Mouse (Mus musculus) heart, embryonic 11.5 days (tissue): ENCODE data around the gene Hmg20b. TPM values are rescaled to one million over a fixed set of nuclear protein-coding genes. Genes with fewer than 3 reads are reported as not detected.

Source experiments
- ATAC-seq: fragments of 200-750 bp; cut with Nextera tagmentation; replicated peaks from 2 replicates; pipeline ENCODE4 v1.8.0; 2017; ENCODE audit warnings: moderate library complexity; ENCODE audit not compliant: insufficient number of reproducible peaks, low FRiP score, low TSS enrichment
- H3K27ac ChIP-seq: fragments of 300-500 bp; sonication (generic); 2 replicates; pipeline ENCODE4 v1.5.1; 2014; ENCODE audit warnings: mild to moderate bottlenecking, low read depth, low read length
- H3K27me3 ChIP-seq: fragments of 300-500 bp; sonication (generic); 2 replicates; pipeline ENCODE4 v1.6.1; 2014; ENCODE audit warnings: mild to moderate bottlenecking, low read length, mixed read lengths; ENCODE audit not compliant: control insufficient read depth, insufficient read depth
- H3K36me3 ChIP-seq: fragments of 300-500 bp; sonication (generic); 2 replicates; pipeline ENCODE4 v1.6.1; 2014; ENCODE audit warnings: mild to moderate bottlenecking, low read length, moderate library complexity, mixed read lengths; ENCODE audit not compliant: control insufficient read depth, insufficient read depth
- H3K4me1 ChIP-seq: fragments of 300-500 bp; sonication (generic); 2 replicates; pipeline ENCODE4 v1.6.1; 2014; ENCODE audit warnings: low read length; ENCODE audit not compliant: control insufficient read depth, insufficient read depth
- H3K4me2 ChIP-seq: fragments of 300-500 bp; sonication (generic); 2 replicates; pipeline ENCODE4 v1.6.1; 2014; ENCODE audit warnings: mild to moderate bottlenecking, moderate library complexity
- H3K4me3 ChIP-seq: fragments of 300-500 bp; sonication (generic); 2 replicates; pipeline ENCODE4 v1.5.1; 2014; ENCODE audit warnings: low read depth, low read length
- H3K9ac ChIP-seq: fragments of 300-500 bp; sonication (generic); 2 replicates; pipeline ENCODE4 v1.6.1; 2014; ENCODE audit warnings: mild to moderate bottlenecking, low read depth, low read length, moderate library complexity
- H3K9me3 ChIP-seq: fragments of 300-500 bp; sonication (generic); replicated peaks from 2 replicates; pipeline ENCODE4 v1.6.1; 2016; ENCODE audit warnings: low read length; ENCODE audit not compliant: control insufficient read depth
- WGBS: fragments of 180-500 bp; shearing (Covaris S2); extraction: QIAGEN DNeasy Blood & Tissue Kit; methylation state at CpG from one replicate; pipeline ENCODE4 v1.1.7; 2014; ENCODE audit not compliant: insufficient replicate concordance; 5-methylcytosine and 5-hydroxymethylcytosine counted together
- polyA plus RNA-seq: library from polyadenylated mRNA; unstranded; fragments of >200 nt; fragmentation: Nextera tagmentation; extraction: Ambion mirVana; gene quantifications from 2 replicates; pipeline ENCODE4 v1.2.1, GENCODE M21; 2014

The Hmg20b gene
- polyA plus RNA-seq, result 102 and 107 TPM in 2 replicates

DNA sequence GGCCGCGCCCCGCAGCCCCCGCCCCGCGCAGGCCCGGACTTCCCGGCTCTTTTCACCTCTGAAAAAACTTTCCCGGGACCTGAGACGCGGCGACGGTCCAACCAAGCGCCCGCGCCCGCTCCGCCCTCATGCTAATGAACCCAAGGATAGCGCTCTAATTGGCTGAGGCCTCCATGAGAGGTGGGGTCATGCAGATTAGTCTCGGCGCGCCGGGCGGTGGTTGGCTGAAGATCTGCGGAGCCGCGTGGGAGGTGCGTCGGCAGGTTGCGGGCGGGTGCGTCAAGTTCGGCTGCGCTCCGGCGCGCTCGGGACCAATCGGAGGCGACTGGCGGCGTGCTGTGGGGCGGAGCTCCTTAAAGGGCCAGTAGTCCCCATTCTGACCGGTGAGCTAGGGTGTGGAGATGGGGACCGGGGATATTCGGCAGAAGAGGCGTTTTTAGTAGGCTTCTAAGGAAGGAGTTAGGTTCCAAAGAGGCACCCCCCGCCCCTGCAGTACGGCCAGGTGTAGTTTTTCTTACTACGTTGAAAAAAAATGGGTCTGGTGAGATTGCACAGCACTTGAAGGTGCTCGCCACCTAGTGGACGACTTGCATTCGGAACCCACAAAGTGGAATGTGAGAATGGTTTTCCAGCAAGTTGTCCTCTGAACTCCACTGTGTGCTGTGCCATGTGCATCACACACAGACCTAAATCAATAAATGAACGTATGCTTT lies at the start of gene Hmg20b:
TSS of gene Hmg20b (minus strand) at position 130 of the 713 bp plus-strand sequence.
- Histone ChIP-seq H3K36me3 (peaks cover 11% of the 10 kb centered on the region; the same call in 1 of the 2 replicates), H3K4me1 (peaks cover 37% of the 10 kb centered on the region), H3K27me3 (no peaks in the 10 kb centered on the region), H3K9me3 (no peaks in the 10 kb centered on the region), H3K4me2 (peak within 1 kb of the TSS; percentile 95), H3K27ac (peak within 1 kb of the TSS; percentile 80), H3K9ac (peak within 1 kb of the TSS; percentile 93), H3K4me3 (peak within 1 kb of the TSS; percentile 85)
- under 1% methylated on average over 54 of the region's 54 CpGs for WGBS
- ATAC-seq, result peak; percentile 88

DNA sequence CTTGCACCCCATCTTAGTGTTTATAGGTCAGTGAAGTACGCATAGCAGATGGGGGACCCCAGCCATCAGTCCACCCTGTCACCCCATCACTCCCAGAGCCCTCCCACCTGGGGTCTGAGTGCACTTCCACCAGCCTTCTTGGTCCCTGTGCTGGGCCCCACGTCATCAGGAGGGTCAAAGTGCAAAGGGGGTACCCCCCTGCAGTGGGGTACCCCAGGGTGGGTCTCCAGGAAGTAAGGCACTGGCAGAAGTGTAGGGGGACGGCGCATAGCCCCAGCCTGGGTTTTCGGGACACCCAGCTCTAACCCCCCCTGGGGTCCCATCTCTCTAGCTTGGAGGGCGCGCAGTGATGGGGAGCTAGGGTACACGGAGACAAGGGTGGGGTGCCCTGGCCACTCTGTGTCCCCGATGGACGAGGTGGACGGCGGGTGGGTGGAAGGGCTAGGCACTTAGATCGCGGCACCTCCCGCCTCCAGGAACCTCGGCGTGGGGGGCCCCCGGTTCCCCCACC lies 49.6 kb upstream of the Hmg20b start:
- H3K27ac ChIP-seq, result no peak overlapping the region
- no peak overlapping the region for H3K9ac ChIP-seq
- peak overlapping the region; percentile 6 for H3K4me2 ChIP-seq
- H3K9me3 ChIP-seq, result no peaks in the 10 kb centered on the region
- peaks cover 21% of the 10 kb centered on the region for H3K27me3 ChIP-seq
- no peak for ATAC-seq
- H3K4me1 ChIP-seq, result peaks cover 33% of the 10 kb centered on the region
- WGBS, result 75% methylated on average over 18 of the region's 18 CpGs
- H3K36me3 ChIP-seq, result peaks cover 10% of the 10 kb centered on the region; the same call in 1 of the 2 replicates
- H3K4me3 ChIP-seq, result no peak overlapping the region

DNA sequence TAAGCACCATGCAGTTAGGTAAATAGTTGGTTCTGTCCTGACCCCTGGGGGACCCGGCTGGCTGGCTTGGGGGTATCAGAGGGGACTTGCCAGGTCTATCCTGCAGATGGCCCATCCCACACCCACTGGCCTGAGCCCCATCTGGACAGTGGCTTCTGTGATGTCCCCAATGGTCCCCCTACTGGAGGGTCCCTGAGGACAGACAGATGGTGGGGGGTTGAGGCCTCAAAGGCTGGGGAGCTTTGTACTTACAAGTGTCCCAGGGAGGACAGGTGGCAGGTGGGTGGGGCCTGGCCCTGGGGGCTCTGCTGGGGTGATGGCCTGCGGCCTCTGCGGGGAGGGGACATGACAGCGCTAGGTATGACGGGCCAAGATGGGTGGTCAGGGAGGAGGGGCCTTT lies 49.0 kb upstream of the Hmg20b start:
- Histone ChIP-seq H3K9me3 (no peaks in the 10 kb centered on the region), H3K4me1 (peaks cover 29% of the 10 kb centered on the region), H3K4me2 (no peak overlapping the region), H3K4me3 (no peak overlapping the region), H3K9ac (peak overlapping the region; percentile 34; the same call in 1 of the 2 replicates), H3K36me3 (peaks cover 7% of the 10 kb centered on the region; the same call in 1 of the 2 replicates), H3K27ac (no peak overlapping the region), H3K27me3 (peaks cover 16% of the 10 kb centered on the region)
- 63% methylated on average over 5 of the region's 5 CpGs for WGBS
- no peak for ATAC-seq

DNA sequence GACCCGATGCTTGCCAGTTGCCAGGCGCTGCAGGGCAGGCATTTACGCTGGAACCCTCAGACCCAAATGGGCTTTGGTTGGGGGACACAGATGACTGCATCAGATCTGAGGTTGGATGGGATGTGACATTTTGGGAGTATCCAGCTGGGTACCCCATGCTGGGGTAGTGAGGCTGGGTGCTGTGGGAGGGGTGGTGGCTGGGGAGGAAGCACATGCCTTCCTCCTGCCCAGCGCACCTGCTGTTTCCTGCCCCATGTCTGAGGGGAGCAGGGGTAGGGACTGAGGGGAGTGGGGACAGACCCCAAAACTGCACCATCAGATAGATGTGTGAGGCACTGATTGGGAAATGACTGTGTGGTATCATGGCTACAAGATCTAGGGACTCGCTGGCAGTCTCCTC lies 46.5 kb upstream of the Hmg20b start:
- H3K4me3 ChIP-seq, result no peak overlapping the region
- no peak overlapping the region for H3K27ac ChIP-seq
- H3K4me2 ChIP-seq, result no peak overlapping the region
- H3K36me3 ChIP-seq, result peaks cover 7% of the 10 kb centered on the region; the same call in 1 of the 2 replicates
- peaks cover 9% of the 10 kb centered on the region for H3K27me3 ChIP-seq
- ATAC-seq, result no peak
- peaks cover 27% of the 10 kb centered on the region for H3K4me1 ChIP-seq
- 72% methylated on average over 5 of the region's 5 CpGs for WGBS
- H3K9ac ChIP-seq, result no peak overlapping the region
- no peaks in the 10 kb centered on the region for H3K9me3 ChIP-seq

DNA sequence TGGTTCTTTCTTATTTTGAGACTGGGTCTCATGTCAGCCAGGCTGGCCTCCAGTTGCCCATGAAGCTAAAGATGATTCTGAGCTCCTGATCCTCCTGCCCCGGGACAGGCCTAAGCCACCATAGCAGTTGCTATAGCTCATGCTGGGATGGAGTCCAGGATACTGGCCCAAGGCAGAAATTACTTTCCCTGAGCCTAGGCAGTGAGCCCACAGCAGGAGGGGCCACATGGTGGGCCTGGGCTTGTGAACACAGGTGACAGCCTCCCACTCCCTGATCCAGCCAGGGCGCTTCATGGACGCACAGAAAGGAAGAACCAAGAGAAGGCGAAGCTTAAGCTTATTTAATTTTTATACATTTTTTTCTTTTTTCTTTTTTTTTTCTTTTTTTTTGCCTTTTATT lies 45.6 kb upstream of the Hmg20b start:
- H3K27me3 ChIP-seq, result peaks cover 9% of the 10 kb centered on the region
- no peak for ATAC-seq
- H3K27ac ChIP-seq, result no peak overlapping the region
- no peak overlapping the region for H3K9ac ChIP-seq
- no peak overlapping the region for H3K4me2 ChIP-seq
- WGBS, result 85% methylated on average over 4 of the region's 4 CpGs
- no peak overlapping the region for H3K4me3 ChIP-seq
- H3K4me1 ChIP-seq, result peaks cover 18% of the 10 kb centered on the region
- no peaks in the 10 kb centered on the region for H3K9me3 ChIP-seq
- peaks cover 7% of the 10 kb centered on the region; the same call in 1 of the 2 replicates for H3K36me3 ChIP-seq

DNA sequence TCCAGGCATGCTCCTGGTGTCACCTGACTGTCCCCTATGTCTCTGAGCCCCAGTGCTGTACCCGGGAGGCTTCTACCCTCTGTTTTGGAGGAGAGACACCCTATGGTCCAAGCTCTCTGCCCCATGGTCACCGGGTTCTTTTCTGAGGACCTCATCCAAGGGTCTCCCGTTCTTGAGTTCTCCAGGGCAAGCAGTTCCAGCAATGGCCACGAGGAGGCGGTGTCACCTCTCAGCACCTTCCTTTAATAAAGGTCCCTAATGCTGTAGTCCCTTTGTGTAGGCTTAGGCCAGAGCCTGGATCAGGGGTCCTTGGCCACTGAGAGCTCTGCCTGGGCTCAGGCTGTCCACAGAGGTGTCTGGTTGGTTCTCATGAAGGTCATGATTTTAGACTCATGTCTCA lies 44.8 kb upstream of the Hmg20b start:
- H3K9ac ChIP-seq, result no peak overlapping the region
- no peak for ATAC-seq
- no peak overlapping the region for H3K27ac ChIP-seq
- H3K27me3 ChIP-seq, result peaks cover 3% of the 10 kb centered on the region
- WGBS, result 9% methylated on average over 5 of the region's 5 CpGs
- peaks cover 17% of the 10 kb centered on the region for H3K4me1 ChIP-seq
- H3K36me3 ChIP-seq, result peaks cover 5% of the 10 kb centered on the region; the same call in 1 of the 2 replicates
- no peak overlapping the region for H3K4me2 ChIP-seq
- no peak overlapping the region for H3K4me3 ChIP-seq
- no peaks in the 10 kb centered on the region for H3K9me3 ChIP-seq

DNA sequence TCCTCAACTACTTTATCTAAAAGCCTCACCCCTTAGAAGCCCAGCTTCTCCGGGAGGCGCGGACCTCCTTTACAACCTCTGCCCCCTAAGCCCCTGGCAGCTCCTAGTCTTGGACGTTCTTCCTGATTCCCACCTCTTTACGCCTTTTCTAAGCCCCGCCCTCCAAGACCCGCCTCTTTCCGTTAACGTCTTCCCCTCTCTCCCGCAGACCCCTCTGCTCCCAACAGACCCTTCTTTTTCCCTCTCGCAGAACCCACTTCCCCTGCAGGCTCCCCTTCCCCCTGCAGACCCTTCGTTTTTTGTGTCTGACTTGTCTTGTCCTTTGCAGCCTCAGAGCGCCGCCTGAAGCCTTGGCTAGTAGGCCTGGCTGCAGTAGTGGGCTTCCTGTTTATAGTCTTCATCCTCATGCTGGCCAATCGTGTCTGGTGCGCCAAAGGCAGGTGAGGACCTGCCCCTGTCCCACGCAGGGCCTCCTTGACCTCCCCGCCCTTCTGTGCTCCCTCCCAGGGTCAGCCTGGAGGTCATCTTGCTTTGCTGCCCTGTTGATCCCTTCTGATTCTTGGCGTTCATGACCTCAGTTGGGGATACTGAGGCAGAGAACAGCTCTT lies 43.3 kb upstream of the Hmg20b start:
- Histone ChIP-seq H3K27ac (peak overlapping the region; percentile 31; the same call in 1 of the 2 replicates), H3K4me3 (peak overlapping the region; percentile 36), H3K4me2 (peak overlapping the region; percentile 66), H3K9me3 (no peaks in the 10 kb centered on the region), H3K36me3 (no peaks in the 10 kb centered on the region), H3K9ac (peak overlapping the region; percentile 65), H3K4me1 (peaks cover 23% of the 10 kb centered on the region), H3K27me3 (no peaks in the 10 kb centered on the region)
- whole genome bisulfite sequencing, result 4% methylated on average over 19 of the region's 19 CpGs
- no peak for ATAC-seq

DNA sequence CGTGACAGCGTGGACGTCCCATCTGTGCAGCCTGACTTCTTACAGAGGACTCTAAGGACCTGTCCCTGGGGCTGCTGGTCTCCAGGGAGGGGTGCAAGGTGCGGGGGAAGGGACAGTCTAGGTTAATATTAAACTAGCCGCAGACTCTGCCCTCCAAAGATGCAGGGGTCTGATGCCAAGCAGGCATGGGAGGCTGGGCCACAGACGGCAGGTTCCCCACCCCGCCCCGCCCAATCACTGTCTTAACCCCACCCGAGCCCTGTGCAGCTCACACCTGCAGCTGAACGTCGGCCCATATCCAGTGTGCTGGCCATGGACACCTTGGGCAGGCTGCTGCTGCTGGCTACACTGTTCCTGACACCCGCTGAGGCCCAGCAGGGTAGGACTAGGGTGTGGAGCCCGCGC lies 42.5 kb upstream of the Hmg20b start, which contains the start of gene Smim24:
TSS of gene Smim24 (plus strand) at position 271 of the 405 bp plus-strand sequence.
- peak within 1 kb of the TSS; percentile 65 for H3K9ac ChIP-seq
- H3K27me3 ChIP-seq, result no peaks in the 10 kb centered on the region
- ATAC-seq, result no peak
- peaks cover 6% of the 10 kb centered on the region for H3K36me3 ChIP-seq
- peaks cover 23% of the 10 kb centered on the region for H3K4me1 ChIP-seq
- H3K9me3 ChIP-seq, result no peaks in the 10 kb centered on the region
- peak within 1 kb of the TSS; percentile 66 for H3K4me2 ChIP-seq
- peak within 1 kb of the TSS; percentile 36 for H3K4me3 ChIP-seq
- peak within 1 kb of the TSS; percentile 62; the same call in 1 of the 2 replicates for H3K27ac ChIP-seq
- 55% methylated on average over 14 of the region's 14 CpGs for WGBS
